Mouse (Mus musculus): ENCODE measurements at regions not wholly inside any gene's neighbourhood (a gene's known extent, or its start where the extent isn't known, plus 50 kb on each side); places are given as distances from the start of the nearest gene placed in this dataset.

DNA sequence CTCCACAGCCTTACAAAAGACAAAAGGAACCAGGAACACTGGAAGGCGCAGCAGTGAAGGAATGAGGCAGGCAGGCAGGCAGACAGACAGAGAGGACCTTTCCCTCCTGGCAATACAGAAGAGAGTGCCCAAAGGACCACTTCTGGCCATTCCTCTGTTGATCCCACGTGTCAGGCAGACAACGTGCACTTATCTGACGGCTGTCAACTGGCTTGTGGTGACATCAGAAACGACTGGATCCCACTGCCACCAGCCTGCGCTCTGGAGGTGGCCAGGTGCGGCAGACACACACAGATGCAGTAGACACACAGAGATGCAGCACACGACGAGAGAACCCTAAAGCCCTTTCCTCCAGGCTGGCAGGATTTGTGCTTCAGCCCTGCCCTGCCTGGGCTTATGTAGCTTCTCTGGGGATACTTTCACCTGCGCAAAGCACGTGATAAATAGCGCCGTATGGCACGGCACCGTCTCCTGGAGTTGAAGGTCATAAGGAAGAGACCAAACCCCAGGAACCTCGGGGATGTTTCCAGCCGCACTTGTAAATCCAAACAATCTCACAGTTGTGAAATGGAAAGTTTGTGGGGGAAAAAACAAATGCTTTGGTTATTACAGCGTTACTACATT is 116.6 kb downstream of the Lmo4 start:
- no peak for ATAC-seq (ENCODE audit: insufficient number of reproducible peaks, insufficient read depth, low FRiP score, low read depth)
- Histone ChIP-seq H3K27ac (ENCODE audit: low read length) (no peak overlapping the region), H3K4me2 (replicated peaks; ENCODE audit: low read depth, low read length) (no peak overlapping the region), H3K4me1 (ENCODE audit: control insufficient read depth, insufficient read depth, low read length) (0 out of 2 replicates have a peak, but pooled peaks cover 4% of the 10 kb centered on the region), H3K27me3 (ENCODE audit: control insufficient read depth, insufficient read depth, low read length) (no peaks in the 10 kb centered on the region), H3K9me3 (ENCODE audit: control insufficient read depth, low read depth, low read length) (no peaks in the 10 kb centered on the region), H3K4me3 (ENCODE audit: low read depth, low read length) (no peak overlapping the region), H3K36me3 (ENCODE audit: control insufficient read depth, insufficient read depth, low read length) (no peaks in the 10 kb centered on the region), H3K9ac (replicated peaks; ENCODE audit: low read depth, low read length) (no peak overlapping the region)
- 57% methylated on average over 18 of the region's 18 CpGs for WGBS

DNA sequence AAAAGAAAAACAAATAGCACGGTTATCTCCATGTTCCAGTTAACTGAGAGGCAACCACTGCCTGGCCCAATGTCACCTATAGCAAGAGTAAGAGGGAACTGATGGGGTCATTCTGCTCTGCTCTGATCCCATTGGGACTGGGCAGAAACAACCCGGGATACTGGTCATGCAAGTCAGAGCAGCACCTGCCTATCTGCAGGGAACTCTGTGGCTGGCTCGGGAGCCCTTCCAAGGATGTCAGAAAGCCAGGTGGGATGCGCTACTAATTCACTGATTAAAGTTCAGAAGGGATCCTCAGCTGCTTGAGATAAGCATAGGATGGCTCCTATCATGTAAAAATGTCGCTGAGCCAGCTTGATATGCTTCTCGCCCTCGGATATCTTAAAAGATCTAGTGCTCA is 117.2 kb downstream of the Lmo4 start:
- no peak overlapping the region for H3K9ac ChIP-seq (replicated peaks; ENCODE audit: low read depth, low read length)
- no peaks in the 10 kb centered on the region for H3K36me3 ChIP-seq (ENCODE audit: control insufficient read depth, insufficient read depth, low read length)
- H3K9me3 ChIP-seq (ENCODE audit: control insufficient read depth, low read depth, low read length) = no peaks in the 10 kb centered on the region
- H3K27ac ChIP-seq (ENCODE audit: low read length) = no peak overlapping the region
- no peaks in the 10 kb centered on the region for H3K27me3 ChIP-seq (ENCODE audit: control insufficient read depth, insufficient read depth, low read length)
- ATAC-seq (ENCODE audit: insufficient number of reproducible peaks, insufficient read depth, low FRiP score, low read depth) = no peak
- H3K4me3 ChIP-seq (ENCODE audit: low read depth, low read length) = no peak overlapping the region
- H3K4me2 ChIP-seq (replicated peaks; ENCODE audit: low read depth, low read length) = no peak overlapping the region
- H3K4me1 ChIP-seq (ENCODE audit: control insufficient read depth, insufficient read depth, low read length) = 0 out of 2 replicates have a peak, but pooled peaks cover 4% of the 10 kb centered on the region
- 56% methylated on average over 7 of the region's 7 CpGs for WGBS

DNA sequence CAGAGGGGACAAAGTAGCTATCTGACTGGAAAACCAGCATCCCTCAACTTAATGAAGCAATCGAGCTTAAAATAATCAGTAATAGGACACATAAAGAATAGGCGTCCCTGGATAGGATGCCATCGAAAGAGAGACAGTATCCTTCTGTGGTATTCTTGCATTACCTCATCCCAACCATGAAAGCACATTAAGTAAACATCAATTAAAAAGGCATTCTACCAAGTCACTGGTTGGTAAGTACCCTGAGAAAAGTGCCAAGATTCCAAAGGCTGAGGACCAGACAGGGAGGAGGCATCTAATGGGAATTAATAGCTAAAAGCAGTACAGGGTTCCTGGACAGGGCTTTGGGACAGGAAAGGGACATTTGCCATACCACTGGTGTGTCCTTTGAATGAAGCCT is 118.8 kb downstream of the Lmo4 start:
- no peak overlapping the region for H3K4me3 ChIP-seq (ENCODE audit: low read depth, low read length)
- no peak overlapping the region for H3K27ac ChIP-seq (ENCODE audit: low read length)
- no peaks in the 10 kb centered on the region for H3K9me3 ChIP-seq (ENCODE audit: control insufficient read depth, low read depth, low read length)
- no peak overlapping the region for H3K9ac ChIP-seq (replicated peaks; ENCODE audit: low read depth, low read length)
- no peaks in the 10 kb centered on the region for H3K27me3 ChIP-seq (ENCODE audit: control insufficient read depth, insufficient read depth, low read length)
- H3K36me3 ChIP-seq (ENCODE audit: control insufficient read depth, insufficient read depth, low read length) = no peaks in the 10 kb centered on the region
- H3K4me1 ChIP-seq (ENCODE audit: control insufficient read depth, insufficient read depth, low read length) = 0 out of 2 replicates have a peak, but pooled peaks cover 4% of the 10 kb centered on the region
- H3K4me2 ChIP-seq (replicated peaks; ENCODE audit: low read depth, low read length) = no peak overlapping the region
- no peak for ATAC-seq (ENCODE audit: insufficient number of reproducible peaks, insufficient read depth, low FRiP score, low read depth)
- whole genome bisulfite sequencing = 91% methylated on average over 3 of the region's 3 CpGs

DNA sequence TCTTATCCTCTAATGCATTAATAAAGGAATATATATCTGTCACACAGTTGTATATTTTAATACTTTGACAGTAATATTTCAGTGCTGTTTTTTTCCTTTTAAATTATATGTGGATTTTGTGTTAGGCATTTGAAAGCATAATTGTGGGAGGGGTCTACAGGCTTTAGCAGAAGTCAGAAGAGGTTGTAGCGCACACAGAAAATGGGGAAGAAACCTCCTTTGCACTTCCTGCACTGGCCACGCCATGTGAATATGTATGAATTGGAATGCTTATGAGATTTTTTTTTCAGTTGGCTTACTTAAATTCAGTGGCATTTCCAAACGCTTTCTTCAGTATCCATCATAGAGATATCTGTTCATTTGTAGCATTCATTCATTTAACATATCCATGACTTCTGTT is 125.1 kb downstream of the Lmo4 start:
- no peaks in the 10 kb centered on the region for H3K9me3 ChIP-seq (ENCODE audit: control insufficient read depth, low read depth, low read length)
- 83% methylated on average over 3 of the region's 3 CpGs for WGBS
- ATAC-seq (ENCODE audit: insufficient number of reproducible peaks, insufficient read depth, low FRiP score, low read depth) = no peak

DNA sequence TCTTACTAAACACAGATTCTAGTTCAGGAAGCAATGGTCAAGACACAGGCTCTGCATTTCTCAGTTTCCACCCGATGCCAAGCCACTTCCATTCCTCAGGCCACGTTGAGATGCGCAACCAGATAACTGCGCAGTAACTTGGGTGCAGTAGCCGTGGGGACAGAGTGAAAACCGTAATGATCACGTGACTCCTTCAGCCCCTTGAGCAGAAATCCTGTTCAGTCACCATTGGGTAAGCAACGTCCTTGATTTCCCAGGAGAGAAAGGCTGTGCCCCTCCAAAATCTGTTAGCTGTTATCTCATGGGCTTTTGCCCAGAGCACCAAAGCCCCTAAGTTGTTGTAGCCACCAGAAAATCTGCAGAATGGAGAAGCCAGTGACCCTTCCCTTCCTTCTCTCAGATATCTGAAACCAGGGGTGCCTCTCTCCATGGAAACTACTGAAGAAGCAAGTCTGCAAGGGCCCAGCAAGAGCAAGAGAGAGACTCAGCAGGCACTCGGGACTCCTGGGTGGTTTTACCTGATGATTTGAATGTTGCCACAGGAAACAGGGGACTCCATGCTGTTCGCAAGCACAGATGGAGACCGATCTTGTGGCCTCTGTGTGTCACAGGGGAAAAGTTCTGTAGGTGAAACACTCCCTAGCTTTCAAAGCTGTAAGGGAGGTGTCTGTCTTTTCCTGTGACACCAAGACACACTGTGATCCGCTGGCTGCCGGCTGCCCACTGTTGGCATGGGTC is 126.7 kb downstream of the Lmo4 start:
- WGBS = 83% methylated on average over 13 of the region's 13 CpGs
- Histone ChIP-seq H3K9ac (replicated peaks; ENCODE audit: low read depth, low read length) (no peak overlapping the region), H3K27ac (ENCODE audit: low read length) (no peak overlapping the region), H3K4me1 (ENCODE audit: control insufficient read depth, insufficient read depth, low read length) (no peaks in the 10 kb centered on the region), H3K4me3 (ENCODE audit: low read depth, low read length) (no peak overlapping the region), H3K27me3 (ENCODE audit: control insufficient read depth, insufficient read depth, low read length) (no peaks in the 10 kb centered on the region), H3K36me3 (ENCODE audit: control insufficient read depth, insufficient read depth, low read length) (no peaks in the 10 kb centered on the region), H3K9me3 (ENCODE audit: control insufficient read depth, low read depth, low read length) (no peaks in the 10 kb centered on the region), H3K4me2 (replicated peaks; ENCODE audit: low read depth, low read length) (no peak overlapping the region)
- ATAC-seq (ENCODE audit: insufficient number of reproducible peaks, insufficient read depth, low FRiP score, low read depth) = no peak

More for the DNA sequence above, 125.1 kb downstream of the Lmo4 start:
- H3K4me1 ChIP-seq (ENCODE audit: control insufficient read depth, insufficient read depth, low read length) = no peaks in the 10 kb centered on the region
- no peaks in the 10 kb centered on the region for H3K27me3 ChIP-seq (ENCODE audit: control insufficient read depth, insufficient read depth, low read length)
- no peak overlapping the region for H3K4me3 ChIP-seq (ENCODE audit: low read depth, low read length)
- H3K9ac ChIP-seq (replicated peaks; ENCODE audit: low read depth, low read length) = no peak overlapping the region
- H3K27ac ChIP-seq (ENCODE audit: low read length) = no peak overlapping the region
- H3K36me3 ChIP-seq (ENCODE audit: control insufficient read depth, insufficient read depth, low read length) = no peaks in the 10 kb centered on the region
- H3K4me2 ChIP-seq (replicated peaks; ENCODE audit: low read depth, low read length) = no peak overlapping the region

DNA sequence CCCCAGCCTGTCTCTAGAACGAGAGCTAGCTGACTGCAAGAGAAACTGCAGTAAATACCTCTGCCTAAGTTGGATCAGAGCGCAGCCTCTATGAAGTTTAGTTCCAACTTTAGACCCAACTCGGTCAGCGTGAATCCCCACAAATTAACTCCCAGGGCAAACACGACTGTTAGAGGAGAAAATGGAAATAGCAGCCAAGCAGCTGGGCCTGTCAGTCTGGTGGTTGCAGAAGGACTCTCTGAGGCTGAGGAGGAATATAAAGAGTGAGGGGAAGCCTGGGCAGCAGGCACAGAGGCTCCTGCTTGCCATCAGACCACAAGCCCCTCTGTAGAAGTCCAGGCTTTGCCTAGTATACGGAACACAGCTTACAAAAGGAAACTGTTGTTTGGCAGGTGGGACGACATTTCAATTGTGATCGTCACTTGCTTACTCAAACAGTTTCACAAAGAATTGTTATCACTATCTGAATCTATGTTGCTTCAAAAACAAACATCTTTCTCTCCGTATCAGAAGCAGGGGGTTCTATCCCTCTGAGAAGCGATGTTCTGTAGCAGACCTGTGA is 135.0 kb downstream of the Lmo4 start:
- 68% methylated on average over 10 of the region's 10 CpGs for WGBS
- no peak overlapping the region for H3K4me3 ChIP-seq (ENCODE audit: low read depth, low read length)

DNA sequence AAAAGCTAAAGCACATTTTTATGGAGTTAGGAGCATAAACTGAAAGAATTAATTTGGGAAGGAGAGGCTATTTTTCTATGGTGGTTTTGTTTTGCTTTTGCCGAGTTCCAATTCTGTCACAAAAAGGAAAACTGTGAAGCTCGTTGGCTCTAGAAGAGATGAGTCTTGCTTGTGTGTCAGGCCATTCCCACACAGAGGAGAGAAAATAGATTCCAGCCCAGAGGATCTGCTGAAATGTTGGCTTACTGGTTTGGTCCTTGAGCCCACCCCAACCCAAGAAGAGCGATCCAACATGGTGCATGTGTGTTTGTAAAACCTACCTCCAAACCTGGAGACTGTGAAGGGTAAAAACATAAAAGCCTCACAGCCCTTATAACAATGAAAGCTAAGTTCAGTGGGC is 138.0 kb downstream of the Lmo4 start:
- Histone ChIP-seq H3K27ac (ENCODE audit: low read length) (no peak overlapping the region), H3K27me3 (ENCODE audit: control insufficient read depth, insufficient read depth, low read length) (no peaks in the 10 kb centered on the region), H3K4me3 (ENCODE audit: low read depth, low read length) (no peak overlapping the region), H3K9ac (replicated peaks; ENCODE audit: low read depth, low read length) (no peak overlapping the region), H3K9me3 (ENCODE audit: control insufficient read depth, low read depth, low read length) (no peaks in the 10 kb centered on the region), H3K4me2 (replicated peaks; ENCODE audit: low read depth, low read length) (no peak overlapping the region), H3K4me1 (ENCODE audit: control insufficient read depth, insufficient read depth, low read length) (no peaks in the 10 kb centered on the region), H3K36me3 (ENCODE audit: control insufficient read depth, insufficient read depth, low read length) (no peaks in the 10 kb centered on the region)
- WGBS = 81% methylated on average over 3 of the region's 3 CpGs
- ATAC-seq (ENCODE audit: insufficient number of reproducible peaks, insufficient read depth, low FRiP score, low read depth) = no peak

More for the DNA sequence above, 135.0 kb downstream of the Lmo4 start:
- Histone ChIP-seq H3K27me3 (ENCODE audit: control insufficient read depth, insufficient read depth, low read length) (no peaks in the 10 kb centered on the region), H3K9ac (replicated peaks; ENCODE audit: low read depth, low read length) (no peak overlapping the region), H3K9me3 (ENCODE audit: control insufficient read depth, low read depth, low read length) (no peaks in the 10 kb centered on the region), H3K36me3 (ENCODE audit: control insufficient read depth, insufficient read depth, low read length) (no peaks in the 10 kb centered on the region), H3K27ac (ENCODE audit: low read length) (no peak overlapping the region), H3K4me2 (replicated peaks; ENCODE audit: low read depth, low read length) (no peak overlapping the region), H3K4me1 (ENCODE audit: control insufficient read depth, insufficient read depth, low read length) (no peaks in the 10 kb centered on the region)
- ATAC-seq (ENCODE audit: insufficient number of reproducible peaks, insufficient read depth, low FRiP score, low read depth) = no peak

DNA sequence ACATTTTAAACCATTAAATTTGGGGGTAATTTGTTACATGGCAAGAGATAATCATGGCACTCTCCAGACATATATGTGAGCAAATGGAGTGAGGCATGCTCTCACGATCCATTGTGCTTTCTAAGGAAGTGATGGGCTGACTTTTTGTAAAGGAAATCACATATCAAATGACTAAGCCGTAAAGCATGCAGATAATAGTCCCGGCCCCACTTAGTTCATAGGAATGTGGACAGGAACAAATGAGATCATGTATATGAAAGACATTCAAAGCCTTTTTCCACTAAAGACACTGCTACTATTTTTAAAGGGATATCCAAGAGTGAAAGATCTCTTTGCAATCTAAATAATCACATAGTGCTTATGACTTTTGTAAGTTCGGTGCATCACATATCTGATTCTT is 146.9 kb downstream of the Lmo4 start:
- no peaks in the 10 kb centered on the region for H3K36me3 ChIP-seq (ENCODE audit: control insufficient read depth, insufficient read depth, low read length)
- no peaks in the 10 kb centered on the region for H3K9me3 ChIP-seq (ENCODE audit: control insufficient read depth, low read depth, low read length)
- no peak for ATAC-seq (ENCODE audit: insufficient number of reproducible peaks, insufficient read depth, low FRiP score, low read depth)
- H3K27ac ChIP-seq (ENCODE audit: low read length) = no peak overlapping the region
- no peaks in the 10 kb centered on the region for H3K4me1 ChIP-seq (ENCODE audit: control insufficient read depth, insufficient read depth, low read length)
- H3K9ac ChIP-seq (replicated peaks; ENCODE audit: low read depth, low read length) = no peak overlapping the region
- no peaks in the 10 kb centered on the region for H3K27me3 ChIP-seq (ENCODE audit: control insufficient read depth, insufficient read depth, low read length)
- H3K4me3 ChIP-seq (ENCODE audit: low read depth, low read length) = no peak overlapping the region
- 52% methylated on average over 4 of the region's 4 CpGs for WGBS
- no peak overlapping the region for H3K4me2 ChIP-seq (replicated peaks; ENCODE audit: low read depth, low read length)

Data from stomach, embryonic 14.5 days (tissue).